Mouse (Mus musculus) hindbrain, embryonic 16.5 days (tissue): ENCODE results near the gene St6galnac5. TPM values are rescaled to one million over a fixed set of nuclear protein-coding genes. Genes with fewer than 3 reads are reported as not detected.
"Not testable (repeated sequence)": the region's sequence is repeated elsewhere in the genome, so short reads cannot be mapped to it uniquely, and the experiment has no call there.

Experiments used
- ATAC-seq: fragments of 200-750 bp; cut with Nextera tagmentation; 2 replicates; pipeline ENCODE4 v1.8.0; 2017; ENCODE audit warnings: moderate TSS enrichment, moderate library complexity
- H3K27ac ChIP-seq: fragments of 300-500 bp; sonication (generic); 2 replicates; pipeline ENCODE4 v1.5.1; 2014; ENCODE audit warnings: low read depth, mild to moderate bottlenecking, control low read depth, low read length, moderate library complexity
- H3K27me3 ChIP-seq: fragments of 300-500 bp; sonication (generic); replicated peaks from 2 replicates; pipeline ENCODE4 v1.6.1; 2014; ENCODE audit warnings: low read length; ENCODE audit not compliant: control insufficient read depth, insufficient read depth
- H3K36me3 ChIP-seq: fragments of 300-500 bp; sonication (generic); 2 replicates; pipeline ENCODE4 v1.6.1; 2014; ENCODE audit warnings: mild to moderate bottlenecking, low read length, moderate library complexity, mixed read lengths; ENCODE audit not compliant: control insufficient read depth, insufficient read depth
- H3K4me1 ChIP-seq: fragments of 300-500 bp; sonication (generic); 2 replicates; pipeline ENCODE4 v1.6.1; 2014; ENCODE audit warnings: low read depth, low read length; ENCODE audit not compliant: control insufficient read depth, insufficient read depth
- H3K4me2 ChIP-seq: fragments of 300-500 bp; sonication (generic); 2 replicates; pipeline ENCODE4 v1.6.1; 2014; ENCODE audit warnings: mild to moderate bottlenecking, low read length, control low read depth, moderate library complexity
- H3K4me3 ChIP-seq: fragments of 300-500 bp; sonication (generic); 2 replicates; pipeline ENCODE4 v1.5.1; 2014; ENCODE audit warnings: mild to moderate bottlenecking, low read length, control low read depth, moderate library complexity
- H3K9ac ChIP-seq: fragments of 300-500 bp; sonication (generic); 2 replicates; pipeline ENCODE4 v1.6.1; 2014; ENCODE audit warnings: low read depth, mild to moderate bottlenecking, control low read depth, low read length, moderate library complexity
- H3K9me3 ChIP-seq: fragments of 300-500 bp; sonication (generic); 2 replicates; pipeline ENCODE4 v1.6.1; 2014; ENCODE audit warnings: mild to moderate bottlenecking, low read length, moderate library complexity; ENCODE audit not compliant: control insufficient read depth
- WGBS: fragments of 180-500 bp; shearing (Covaris S2); extraction: QIAGEN DNeasy Blood & Tissue Kit; methylation state at CpG from one replicate; pipeline ENCODE4 v1.1.7; 2014; 5-methylcytosine and 5-hydroxymethylcytosine counted together
- polyA plus RNA-seq: library from polyadenylated mRNA; unstranded; fragments of >200 nt; fragmentation: Nextera tagmentation; extraction: Ambion mirVana; gene quantifications from 2 replicates; pipeline ENCODE4 v1.2.1, GENCODE M21; 2015

St6galnac5 gene
- polyA plus RNA-seq, 1 experiment from 2014 or later, result 21.1 TPM

- Histone ChIP-seq H3K4me3 (no peak overlapping the region), H3K9me3 (no peaks in the 10 kb centered on the region), H3K4me2 (no peak overlapping the region), H3K9ac (no peak overlapping the region), H3K27me3 (no peaks in the 10 kb centered on the region), H3K4me1 (no peaks in the 10 kb centered on the region; the same call in 1 of the 2 replicates), H3K36me3 (no peaks in the 10 kb centered on the region), H3K27ac (no peak overlapping the region)
- ATAC-seq, result no peak
- WGBS, result 91% methylated on average over 5 of the region's 5 CpGs
Observed at GRCm38 (mm10) chr3:152815110-152815509, 166.9 kb downstream of the St6galnac5 start.

- Histone ChIP-seq H3K27ac (no peak overlapping the region), H3K36me3 (no peaks in the 10 kb centered on the region), H3K9me3 (no peaks in the 10 kb centered on the region), H3K4me3 (no peak overlapping the region), H3K4me2 (no peak overlapping the region), H3K9ac (no peak overlapping the region), H3K4me1 (no peaks in the 10 kb centered on the region; the same call in 1 of the 2 replicates), H3K27me3 (no peaks in the 10 kb centered on the region)
- WGBS, result 74% methylated on average over 4 of the region's 4 CpGs
- ATAC-seq, result no peak
Observed at GRCm38 (mm10) chr3:152813905-152814304, 168.1 kb downstream of the St6galnac5 start.

- Histone ChIP-seq H3K27me3 (no peaks in the 10 kb centered on the region), H3K4me1 (no peaks in the 10 kb centered on the region), H3K4me2 (no peak overlapping the region), H3K27ac (no peak overlapping the region), H3K4me3 (no peak overlapping the region), H3K36me3 (no peaks in the 10 kb centered on the region), H3K9ac (no peak overlapping the region), H3K9me3 (no peaks in the 10 kb centered on the region)
- no peak; the same call in 1 of the 2 replicates for ATAC-seq
- 88% methylated on average over 9 of the region's 9 CpGs for WGBS
Observed at GRCm38 (mm10) chr3:152799738-152800431, 182.2 kb downstream of the St6galnac5 start.

- Histone ChIP-seq H3K9ac (no peak overlapping the region; the same call in 1 of the 2 replicates), H3K9me3 (no peaks in the 10 kb centered on the region), H3K4me1 (no peaks in the 10 kb centered on the region), H3K27me3 (no peaks in the 10 kb centered on the region), H3K4me3 (no peak overlapping the region), H3K4me2 (no peak overlapping the region), H3K27ac (no peak overlapping the region), H3K36me3 (no peaks in the 10 kb centered on the region)
- WGBS, result 16% methylated on average over 2 of the region's 2 CpGs
- no peak for ATAC-seq
Observed at GRCm38 (mm10) chr3:152797354-152797753, 184.7 kb downstream of the St6galnac5 start.

- WGBS, result 80% methylated on average over 4 of the region's 4 CpGs
- no peak for ATAC-seq
- Histone ChIP-seq H3K4me3 (no peak overlapping the region), H3K27ac (no peak overlapping the region), H3K27me3 (no peaks in the 10 kb centered on the region), H3K4me2 (no peak overlapping the region), H3K9me3 (no peaks in the 10 kb centered on the region), H3K36me3 (peaks cover 2% of the 10 kb centered on the region; the same call in 1 of the 2 replicates), H3K4me1 (no peaks in the 10 kb centered on the region), H3K9ac (no peak overlapping the region)
Observed at GRCm38 (mm10) chr3:152796216-152796615, 185.8 kb downstream of the St6galnac5 start.

- no peaks in the 10 kb centered on the region for H3K4me1 ChIP-seq
- ATAC-seq, result no peak
- 86% methylated on average over 4 of the region's 4 CpGs for WGBS
- no peak overlapping the region for H3K27ac ChIP-seq
- H3K9me3 ChIP-seq, result no peaks in the 10 kb centered on the region
- H3K27me3 ChIP-seq, result no peaks in the 10 kb centered on the region
- H3K9ac ChIP-seq, result no peak overlapping the region
- H3K36me3 ChIP-seq, result peaks cover 2% of the 10 kb centered on the region; the same call in 1 of the 2 replicates
- no peak overlapping the region for H3K4me2 ChIP-seq
- no peak overlapping the region for H3K4me3 ChIP-seq
Observed at GRCm38 (mm10) chr3:152793006-152793405, 189.0 kb downstream of the St6galnac5 start.

- no peaks in the 10 kb centered on the region for H3K27me3 ChIP-seq
- H3K27ac ChIP-seq, result no peak overlapping the region
- WGBS, result 82% methylated on average over 5 of the region's 5 CpGs
- H3K36me3 ChIP-seq, result peaks cover 2% of the 10 kb centered on the region; the same call in 1 of the 2 replicates
- no peaks in the 10 kb centered on the region for H3K4me1 ChIP-seq
- H3K4me2 ChIP-seq, result no peak overlapping the region
- no peak overlapping the region for H3K9ac ChIP-seq
- no peaks in the 10 kb centered on the region for H3K9me3 ChIP-seq
- H3K4me3 ChIP-seq, result no peak overlapping the region
- ATAC-seq, result no peak
Observed at GRCm38 (mm10) chr3:152792601-152793000, 189.4 kb downstream of the St6galnac5 start.

GRCm38 (mm10) chr3:152788301-152788953 is 193.6 kb downstream of the St6galnac5 start:
- H3K4me1 ChIP-seq, H3K4me2 ChIP-seq, H3K9me3 ChIP-seq, H3K9ac ChIP-seq, H3K4me3 ChIP-seq, H3K36me3 ChIP-seq, ATAC-seq, H3K27me3 ChIP-seq, H3K27ac ChIP-seq: not testable (repeated sequence)
- WGBS, result 92% methylated on average over 5 of the region's 5 CpGs

- 94% methylated on average over 7 of the region's 13 CpGs for WGBS
Observed at GRCm38 (mm10) chr3:152784353-152784752, 197.7 kb downstream of the St6galnac5 start.

More at GRCm38 (mm10) chr3:152784353-152784752, 197.7 kb downstream of the St6galnac5 start:
- not testable (repeated sequence) for H3K4me1 ChIP-seq, H3K27me3 ChIP-seq, H3K9ac ChIP-seq, H3K9me3 ChIP-seq, H3K4me2 ChIP-seq, H3K36me3 ChIP-seq, H3K27ac ChIP-seq, H3K4me3 ChIP-seq
- 0 out of 2 replicates have a peak, but pooled peaks have one; percentile 25 for ATAC-seq
